Comparison of ENCODE assay signal across 7 mouse cellular contexts in genomic region chr3:52070163-52070478, GRCm38 (mm10). TPM values are rescaled to one million over a fixed set of nuclear protein-coding genes. Genes with fewer than 3 reads are reported as not detected.
A peak's percentile ranks its signal among the peaks of the same experiment; 100 is the strongest.
DNase-seq lines count a peak whose midpoint lies in the region; ATAC-seq and TF ChIP-seq lines count a peak whose summit lies in the region.

No protein-coding gene starts in this region.

- no peaks in the 10 kb centered on the region for H3K27me3 ChIP-seq in lung, postnatal 0 days (replicated peaks; ENCODE audit: insufficient read depth, low read length)
- H3K27me3 ChIP-seq in forebrain, embryonic 13.5 days: no peaks in the 10 kb centered on the region
- H3K27me3 ChIP-seq in limb, embryonic 14.5 days (ENCODE audit: control insufficient read depth, insufficient read depth, low read length): no peaks in the 10 kb centered on the region
- H3K27me3 ChIP-seq in stomach, embryonic 14.5 days (ENCODE audit: control insufficient read depth, insufficient read depth, low read length): no peaks in the 10 kb centered on the region

- peak; percentile 17 for ATAC-seq in lung, postnatal 0 days
- ATAC-seq in forebrain, embryonic 13.5 days: no peak
- ATAC-seq in limb, embryonic 14.5 days (ENCODE audit: low FRiP score, low read depth): no peak
- ATAC-seq in stomach, embryonic 14.5 days (ENCODE audit: insufficient number of reproducible peaks, insufficient read depth, low FRiP score, low read depth): no peak
- no peak for ATAC-seq in cerebellum, adult (ENCODE audit: insufficient number of reproducible peaks, low FRiP score, low TSS enrichment)

- peak overlapping the region; percentile 74; the same call in 1 of the 2 replicates for H3K27ac ChIP-seq in lung, postnatal 0 days (ENCODE audit: low read length)
- peak overlapping the region; percentile 49; the same call in 1 of the 2 replicates for H3K27ac ChIP-seq in forebrain, embryonic 13.5 days
- no peak overlapping the region for H3K27ac ChIP-seq in limb, embryonic 14.5 days (replicated peaks; ENCODE audit: low read depth, low read length)
- H3K27ac ChIP-seq in stomach, embryonic 14.5 days (ENCODE audit: low read length): peak overlapping the region; percentile 40; the same call in 1 of the 2 replicates

- H3K4me2 ChIP-seq in lung, postnatal 0 days (replicated peaks; ENCODE audit: low read depth, low read length): peak overlapping the region; percentile 71
- peak overlapping the region; percentile 62 for H3K4me2 ChIP-seq in forebrain, embryonic 13.5 days
- peak overlapping the region; percentile 54 for H3K4me2 ChIP-seq in limb, embryonic 14.5 days (replicated peaks; ENCODE audit: low read depth, low read length, severe bottlenecking)
- H3K4me2 ChIP-seq in stomach, embryonic 14.5 days (replicated peaks; ENCODE audit: low read depth, low read length): peak overlapping the region; percentile 50

- DNase-seq in lung, postnatal 0 days (ENCODE audit: low spot score): no peak
- no peak for DNase-seq in lung, postnatal 10 days
- no peak for DNase-seq in limb, embryonic 14.5 days (ENCODE audit: low spot score)
- no peak for DNase-seq in layer of hippocampus, adult 9-11 months

- H3K9me3 ChIP-seq in lung, postnatal 0 days (ENCODE audit: low read length): no peaks in the 10 kb centered on the region
- no peaks in the 10 kb centered on the region for H3K9me3 ChIP-seq in forebrain, embryonic 13.5 days (replicated peaks)
- no peaks in the 10 kb centered on the region for H3K9me3 ChIP-seq in limb, embryonic 14.5 days (ENCODE audit: control insufficient read depth, low read length)
- no peaks in the 10 kb centered on the region for H3K9me3 ChIP-seq in stomach, embryonic 14.5 days (ENCODE audit: control insufficient read depth, low read depth, low read length)

- no peak for TF ChIP-seq CTCF in lung, postnatal 0 days (IDR thresholded peaks at IDR 0.05)

- peaks cover 9% of the 10 kb centered on the region for H3K4me1 ChIP-seq in lung, postnatal 0 days (ENCODE audit: insufficient read depth, low read depth, low read length)
- H3K4me1 ChIP-seq in forebrain, embryonic 13.5 days: peaks cover 64% of the 10 kb centered on the region
- peaks cover 11% of the 10 kb centered on the region for H3K4me1 ChIP-seq in limb, embryonic 14.5 days (ENCODE audit: control insufficient read depth, insufficient read depth, low read length)
- H3K4me1 ChIP-seq in stomach, embryonic 14.5 days (ENCODE audit: control insufficient read depth, insufficient read depth, low read length): peaks cover 8% of the 10 kb centered on the region; the same call in 1 of the 2 replicates

- H3K4me3 ChIP-seq in lung, postnatal 0 days (ENCODE audit: low read depth, low read length): peak overlapping the region; percentile 41
- H3K4me3 ChIP-seq in forebrain, embryonic 13.5 days: peak overlapping the region; percentile 26
- peak overlapping the region; percentile 31 for H3K4me3 ChIP-seq in limb, embryonic 14.5 days (replicated peaks; ENCODE audit: low read length)
- H3K4me3 ChIP-seq in stomach, embryonic 14.5 days (ENCODE audit: low read depth, low read length): peak overlapping the region; percentile 22

- no peak for TF ChIP-seq POLR2A in limb, embryonic 14.5 days (IDR thresholded peaks at IDR 0.05; ENCODE audit: borderline replicate concordance, extremely low read depth, insufficient read depth, insufficient read length)

- 0 out of 2 replicates have a peak, but pooled peaks have one; percentile 4 for TF ChIP-seq EP300 in lung, postnatal 0 days (IDR thresholded peaks at IDR 0.05)

- H3K9ac ChIP-seq in lung, postnatal 0 days (replicated peaks; ENCODE audit: low read depth): peak overlapping the region; percentile 56
- H3K9ac ChIP-seq in forebrain, embryonic 13.5 days: peak overlapping the region; percentile 45
- H3K9ac ChIP-seq in limb, embryonic 14.5 days (ENCODE audit: low read depth, low read length, severe bottlenecking): peak overlapping the region; percentile 46; the same call in 1 of the 2 replicates
- peak overlapping the region; percentile 7; the same call in 1 of the 2 replicates for H3K9ac ChIP-seq in stomach, embryonic 14.5 days (replicated peaks; ENCODE audit: low read depth, low read length)

- H3K36me3 ChIP-seq in lung, postnatal 0 days (ENCODE audit: insufficient read depth, low read length): no peaks in the 10 kb centered on the region
- H3K36me3 ChIP-seq in forebrain, embryonic 13.5 days (ENCODE audit: poor library complexity, severe bottlenecking): no peaks in the 10 kb centered on the region
- no peaks in the 10 kb centered on the region for H3K36me3 ChIP-seq in limb, embryonic 14.5 days (ENCODE audit: control insufficient read depth, insufficient read depth, low read length)
- H3K36me3 ChIP-seq in stomach, embryonic 14.5 days (ENCODE audit: control insufficient read depth, insufficient read depth, low read length): no peaks in the 10 kb centered on the region

- WGBS in lung, postnatal 0 days: 9% methylated on average over 4 of the region's 4 CpGs
- 5% methylated on average over 4 of the region's 4 CpGs for whole genome bisulfite sequencing in forebrain, embryonic 13.5 days
- WGBS in limb, embryonic 14.5 days: 6% methylated on average over 4 of the region's 4 CpGs
- WGBS in stomach, embryonic 14.5 days: 15% methylated on average over 4 of the region's 4 CpGs

RNA-seq across cellular contexts. Expression of gene Maml3, which starts 34.8 kb away (rescaled TPM):
- 5.6 and 7.2 TPM in 2 replicates for polyA plus RNA-seq in lung, postnatal 0 days (2015; fragmentation: Nextera tagmentation; extraction: Ambion mirVana)
- 5.4 and 6.5 TPM in 2 replicates for polyA plus RNA-seq in forebrain, embryonic 13.5 days (2015; fragmentation: Nextera tagmentation; extraction: Ambion mirVana)
- 5.4 and 6.1 TPM in 2 replicates for polyA plus RNA-seq in limb, embryonic 14.5 days (2012; rRNA removed)
- polyA plus RNA-seq in limb, embryonic 14.5 days (2014; fragmentation: Nextera tagmentation; extraction: Ambion mirVana): 5.6 and 6.7 TPM in 2 replicates
- 8.6 and 9.3 TPM in 2 replicates for polyA plus RNA-seq in stomach, embryonic 14.5 days (2014; fragmentation: Nextera tagmentation; extraction: Ambion mirVana)
